Mouse (Mus musculus) cortical plate, adult 2 months (tissue): ENCODE results near the gene 9330182L06Rik. TPM values are rescaled to one million over a fixed set of nuclear protein-coding genes. Genes with fewer than 3 reads are reported as not detected.

Experiments
- H3K27ac ChIP-seq: fragments of 200-500 bp; 2 replicates; pipeline ENCODE4 v1.5.1; 2012; ENCODE audit warnings: low read length, control low read depth, inconsistent platforms; ENCODE audit not compliant: insufficient read depth
- H3K4me1 ChIP-seq: fragments of 200-500 bp; 2 replicates; pipeline ENCODE4 v1.6.1; 2011; ENCODE audit warnings: low read length; ENCODE audit not compliant: control insufficient read depth, insufficient read depth
- H3K4me3 ChIP-seq: fragments of 200-500 bp; 2 replicates; pipeline ENCODE4 v1.5.1; 2011; ENCODE audit warnings: mild to moderate bottlenecking, low read length, control low read depth; ENCODE audit not compliant: insufficient read depth
- CTCF ChIP-seq: fragments of 200-500 bp; IDR thresholded peaks from 2 replicates; pipeline ENCODE4 v1.5.1; 2011; ENCODE audit warnings: mild to moderate bottlenecking, control low read depth, low read length; ENCODE audit not compliant: insufficient read depth; ENCODE audit errors: extremely low read depth
- POLR2A ChIP-seq: fragments of 200-500 bp; IDR thresholded peaks from 2 replicates; pipeline ENCODE4 v1.6.1; 2011; ENCODE audit warnings: mild to moderate bottlenecking, low read length, control low read depth; ENCODE audit not compliant: insufficient read depth; ENCODE audit errors: extremely low read depth
- polyA plus RNA-seq: library from polyadenylated mRNA; depleted of rRNA; stranded (reverse); fragments of >200 nt; gene quantifications from 2 replicates; pipeline ENCODE4 v1.2.3, GENCODE M21; 2012; rRNA removed

9330182L06Rik gene
- 17.8 and 21.3 TPM in 2 replicates for polyA plus RNA-seq

GRCm38 (mm10) chr5:9265586-9266279 is at the start of gene 9330182L06Rik:
Gene 9330182L06Rik, plus strand, starts transcription at chr5:9266118.
- H3K4me1 ChIP-seq, result peaks cover 6% of the 10 kb centered on the region; the same call in 1 of the 2 replicates
- TF ChIP-seq POLR2A (peak; percentile 70), CTCF (no peak)
- H3K27ac ChIP-seq, result peak within 1 kb of the TSS; percentile 73; the same call in 1 of the 2 replicates
- peak within 1 kb of the TSS; percentile 69 for H3K4me3 ChIP-seq

GRCm38 (mm10) chr5:9227456-9228008 is 38.4 kb upstream of the 9330182L06Rik start:
- no peaks in the 10 kb centered on the region for H3K4me1 ChIP-seq
- TF ChIP-seq POLR2A (no peak), CTCF (no peak)
- no peak overlapping the region for H3K27ac ChIP-seq
- H3K4me3 ChIP-seq, result no peak overlapping the region

- Histone ChIP-seq H3K4me1 (peaks cover 6% of the 10 kb centered on the region; the same call in 1 of the 2 replicates), H3K27ac (no peak overlapping the region), H3K4me3 (no peak overlapping the region)
- no peak for TF ChIP-seq CTCF
- TF ChIP-seq POLR2A, result no peak
Observed at GRCm38 (mm10) chr5:9264361-9264760, 1.6 kb upstream of the 9330182L06Rik start.

- H3K27ac ChIP-seq, result no peak overlapping the region
- peaks cover 6% of the 10 kb centered on the region; the same call in 1 of the 2 replicates for H3K4me1 ChIP-seq
- peak overlapping the region; percentile 69 for H3K4me3 ChIP-seq
- TF ChIP-seq CTCF, result no peak
- no peak for TF ChIP-seq POLR2A
Observed at GRCm38 (mm10) chr5:9266280-9266923, 484 bp downstream of the 9330182L06Rik start.

- Histone ChIP-seq H3K4me3 (no peak overlapping the region), H3K27ac (no peak overlapping the region), H3K4me1 (peaks cover 7% of the 10 kb centered on the region; the same call in 1 of the 2 replicates)
- no peak for TF ChIP-seq CTCF
- TF ChIP-seq POLR2A, result no peak
Observed at GRCm38 (mm10) chr5:9269666-9270065, 3.7 kb downstream of the 9330182L06Rik start.

- Histone ChIP-seq H3K4me3 (no peak overlapping the region), H3K27ac (0 out of 2 replicates have a peak overlapping the region, but pooled peaks have one; percentile 75), H3K4me1 (peaks cover 1% of the 10 kb centered on the region; the same call in 1 of the 2 replicates)
- TF ChIP-seq CTCF (no peak), POLR2A (no peak)
Observed at GRCm38 (mm10) chr5:9272976-9273375, 7.1 kb downstream of the 9330182L06Rik start.

GRCm38 (mm10) chr5:9295777-9296549 is 30.0 kb downstream of the 9330182L06Rik start:
- H3K4me3 ChIP-seq, result no peak overlapping the region
- H3K4me1 ChIP-seq, result peaks cover 2% of the 10 kb centered on the region; the same call in 1 of the 2 replicates
- no peak overlapping the region for H3K27ac ChIP-seq
- TF ChIP-seq CTCF (no peak), POLR2A (no peak)

- H3K4me1 ChIP-seq, result peaks cover 2% of the 10 kb centered on the region; the same call in 1 of the 2 replicates
- H3K4me3 ChIP-seq, result no peak overlapping the region
- no peak for TF ChIP-seq CTCF
- no peak for TF ChIP-seq POLR2A
- no peak overlapping the region for H3K27ac ChIP-seq
Observed at GRCm38 (mm10) chr5:9296550-9296928, 30.6 kb downstream of the 9330182L06Rik start.

GRCm38 (mm10) chr5:9326863-9327262 is 60.9 kb downstream of the 9330182L06Rik start:
- TF ChIP-seq CTCF (no peak), POLR2A (no peak)
- H3K27ac ChIP-seq, result no peak overlapping the region
- no peak overlapping the region for H3K4me3 ChIP-seq
- H3K4me1 ChIP-seq, result no peaks in the 10 kb centered on the region
